Mouse (Mus musculus): Measurements from ENCODE around the gene Ctrc.

DNA sequence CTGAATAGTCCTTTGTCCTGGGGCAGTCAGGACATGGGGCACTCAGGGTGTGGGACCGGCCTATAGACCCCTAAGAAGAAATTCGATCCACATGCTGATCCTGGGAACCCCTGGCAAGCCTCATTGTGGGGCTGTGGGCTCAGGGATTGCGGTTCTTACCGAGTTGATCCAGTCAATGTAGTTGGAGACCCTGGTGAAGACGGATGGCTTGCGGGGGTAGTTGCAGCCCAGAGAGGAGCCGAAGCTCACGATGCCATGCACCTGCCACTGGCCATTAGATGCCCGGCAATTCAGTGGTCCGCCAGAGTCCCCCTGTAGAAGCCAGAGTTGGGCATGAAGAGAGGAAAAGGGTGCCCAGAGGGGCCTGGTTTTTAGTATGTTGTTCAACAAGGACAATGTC lies 28.5 kb downstream of the Ctrc start:
- TF ChIP-seq USF1 (IDR thresholded peaks at IDR 0.05; ENCODE audit: low read depth), result no peak
- TF ChIP-seq MYOD1 (IDR thresholded peaks at IDR 0.05; ENCODE audit: control insufficient read depth in 1 of 3, insufficient read length in 2 of 3, low read depth in 2 of 3), result no peak
- no peak for TF ChIP-seq MYOG (IDR thresholded peaks at IDR 0.05; ENCODE audit: control insufficient read depth in 1 of 3, insufficient read depth in 1 of 3, insufficient read length in 2 of 3, low read depth in 2 of 3)
- no peak for TF ChIP-seq POLR2A (IDR thresholded peaks at IDR 0.05; ENCODE audit: insufficient read length, low read depth)
- no peak for TF ChIP-seq E2F4 (IDR thresholded peaks at IDR 0.05; ENCODE audit: insufficient read depth)
- no peak for TF ChIP-seq REST (IDR thresholded peaks at IDR 0.05; ENCODE audit: insufficient read depth, insufficient read length)
- TF ChIP-seq TCF12 (IDR thresholded peaks at IDR 0.05; ENCODE audit: insufficient read depth, poor library complexity, severe bottlenecking), result no peak
- no peak for TF ChIP-seq MAX (IDR thresholded peaks at IDR 0.05; ENCODE audit: low read depth)
- no peak for TF ChIP-seq POLR2AphosphoS2 (IDR thresholded peaks at IDR 0.05; ENCODE audit: insufficient read length, low read depth)
- no peak for TF ChIP-seq CEBPB (IDR thresholded peaks at IDR 0.05; ENCODE audit: insufficient read depth, poor library complexity, severe bottlenecking)
- no peak for TF ChIP-seq SRF (IDR thresholded peaks at IDR 0.05; ENCODE audit: control insufficient read depth, insufficient read length, low read depth)
- TF ChIP-seq TCF3 (IDR thresholded peaks at IDR 0.05; ENCODE audit: insufficient read length, low read depth), result no peak

All from myocyte (in vitro differentiated cells).